ENCODE assay signal across 14 mouse cellular contexts in the genomic region with DNA sequence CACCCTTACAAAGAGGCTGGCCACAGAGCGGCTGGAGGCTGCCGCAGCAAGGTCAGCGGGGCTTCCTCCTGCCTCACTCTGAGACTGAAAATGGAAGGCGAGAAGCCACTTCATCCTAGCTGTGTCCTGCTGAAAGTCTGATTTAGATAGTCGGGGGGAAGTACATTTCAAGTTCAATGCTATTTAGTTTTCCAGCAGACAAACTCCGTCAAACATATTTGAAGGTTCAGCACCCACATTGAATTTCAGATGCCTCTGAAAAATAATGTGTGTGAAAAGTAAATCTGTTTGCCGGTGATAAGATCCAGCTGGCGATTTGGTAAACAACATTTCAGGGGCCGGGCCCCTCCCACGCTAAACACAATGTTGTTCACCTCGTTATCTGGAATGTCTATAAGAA. TPM values are rescaled to one million over a fixed set of nuclear protein-coding genes. Genes with fewer than 3 reads are reported as not detected.
DNase-seq lines count a peak whose midpoint lies in the region; ATAC-seq lines count a peak whose summit lies in the region.
"Had no signal": no experiment of that assay in that cellular context is flagged by ENCODE, and none has a peak within 500 bp of the region (broad histone marks: within the 10 kb centered on the region; RNA-seq: fewer than 3 reads in every experiment).

No protein-coding gene starts in this region.

- H3K27me3 ChIP-seq in forebrain, embryonic 12.5 days: no peaks in the 10 kb centered on the region
- H3K27me3 ChIP-seq in forebrain, embryonic 16.5 days (replicated peaks; ENCODE audit: control insufficient read depth, insufficient read depth, low read length): no peaks in the 10 kb centered on the region
- no peaks in the 10 kb centered on the region for H3K27me3 ChIP-seq in intestine, embryonic 14.5 days (replicated peaks; ENCODE audit: control insufficient read depth, insufficient read depth, low read length)
- H3K27me3 ChIP-seq in intestine, embryonic 15.5 days (replicated peaks): no peaks in the 10 kb centered on the region
- H3K27me3 ChIP-seq in midbrain, embryonic 12.5 days: no peaks in the 10 kb centered on the region
- no peaks in the 10 kb centered on the region for H3K27me3 ChIP-seq in midbrain, embryonic 13.5 days
- H3K27me3 ChIP-seq in limb, embryonic 13.5 days: 0 out of 2 replicates have a peak, but pooled peaks cover 5% of the 10 kb centered on the region
- H3K27me3 ChIP-seq: embryonic facial prominence, embryonic 13.5 days; megakaryocyte, embryonic 14.5 days had no signal

- no peak for ATAC-seq in forebrain, embryonic 12.5 days (ENCODE audit: low FRiP score)
- no peak for ATAC-seq in forebrain, embryonic 16.5 days
- ATAC-seq in intestine, embryonic 14.5 days (replicated peaks; ENCODE audit: low FRiP score, low TSS enrichment, low read depth): no peak
- no peak for ATAC-seq in intestine, embryonic 15.5 days
- no peak for ATAC-seq in midbrain, embryonic 12.5 days (ENCODE audit: low FRiP score, low read depth)
- no peak for ATAC-seq in midbrain, embryonic 13.5 days
- no peak for ATAC-seq in limb, embryonic 13.5 days (ENCODE audit: low FRiP score, low read depth)

- H3K9me3 ChIP-seq in forebrain, embryonic 12.5 days: no peaks in the 10 kb centered on the region
- no peaks in the 10 kb centered on the region for H3K9me3 ChIP-seq in forebrain, embryonic 16.5 days (ENCODE audit: control insufficient read depth, low read length)
- H3K9me3 ChIP-seq in intestine, embryonic 14.5 days (ENCODE audit: control insufficient read depth, low read length): no peaks in the 10 kb centered on the region
- no peaks in the 10 kb centered on the region for H3K9me3 ChIP-seq in intestine, embryonic 15.5 days
- no peaks in the 10 kb centered on the region for H3K9me3 ChIP-seq in midbrain, embryonic 12.5 days
- H3K9me3 ChIP-seq in midbrain, embryonic 13.5 days: no peaks in the 10 kb centered on the region
- H3K9me3 ChIP-seq in limb, embryonic 13.5 days: no peaks in the 10 kb centered on the region
- H3K9me3 ChIP-seq: embryonic facial prominence, embryonic 13.5 days; megakaryocyte, embryonic 14.5 days had no signal

- 14% methylated on average over 11 of the region's 11 CpGs for WGBS in forebrain, embryonic 12.5 days
- WGBS in forebrain, embryonic 16.5 days: 12% methylated on average over 11 of the region's 11 CpGs
- 14% methylated on average over 11 of the region's 11 CpGs for WGBS in intestine, embryonic 14.5 days
- WGBS in intestine, embryonic 15.5 days: 11% methylated on average over 11 of the region's 11 CpGs
- 23% methylated on average over 11 of the region's 11 CpGs for WGBS in midbrain, embryonic 12.5 days
- 23% methylated on average over 11 of the region's 11 CpGs for WGBS in midbrain, embryonic 13.5 days
- WGBS in limb, embryonic 13.5 days: 17% methylated on average over 11 of the region's 11 CpGs

- no peak overlapping the region for H3K27ac ChIP-seq in forebrain, embryonic 12.5 days
- no peak overlapping the region for H3K27ac ChIP-seq in forebrain, embryonic 16.5 days (ENCODE audit: low read length)
- 0 out of 2 replicates have a peak overlapping the region, but pooled peaks have one; percentile 22 for H3K27ac ChIP-seq in intestine, embryonic 14.5 days (ENCODE audit: low read depth)
- no peak overlapping the region for H3K27ac ChIP-seq in intestine, embryonic 15.5 days
- H3K27ac ChIP-seq in midbrain, embryonic 12.5 days (replicated peaks): no peak overlapping the region
- no peak overlapping the region for H3K27ac ChIP-seq in midbrain, embryonic 13.5 days
- no peak overlapping the region for H3K27ac ChIP-seq in limb, embryonic 13.5 days
- H3K27ac ChIP-seq: embryonic facial prominence, embryonic 13.5 days had no signal

- no peak overlapping the region for H3K4me3 ChIP-seq in forebrain, embryonic 12.5 days (replicated peaks)
- H3K4me3 ChIP-seq in forebrain, embryonic 16.5 days (replicated peaks; ENCODE audit: low read length): no peak overlapping the region
- no peak overlapping the region for H3K4me3 ChIP-seq in intestine, embryonic 14.5 days (ENCODE audit: low read depth, low read length)
- H3K4me3 ChIP-seq in intestine, embryonic 15.5 days (replicated peaks): no peak overlapping the region
- no peak overlapping the region for H3K4me3 ChIP-seq in midbrain, embryonic 12.5 days
- H3K4me3 ChIP-seq in midbrain, embryonic 13.5 days (replicated peaks): no peak overlapping the region
- 0 out of 2 replicates have a peak overlapping the region, but pooled peaks have one; percentile 3 for H3K4me3 ChIP-seq in limb, embryonic 13.5 days
- H3K4me3 ChIP-seq: embryonic facial prominence, embryonic 13.5 days; megakaryocyte, embryonic 14.5 days had no signal

- peaks cover 4% of the 10 kb centered on the region for H3K4me1 ChIP-seq in forebrain, embryonic 12.5 days
- H3K4me1 ChIP-seq in forebrain, embryonic 16.5 days (replicated peaks; ENCODE audit: control insufficient read depth, insufficient read depth, low read length): no peaks in the 10 kb centered on the region
- 0 out of 2 replicates have a peak, but pooled peaks cover 3% of the 10 kb centered on the region for H3K4me1 ChIP-seq in intestine, embryonic 14.5 days (replicated peaks; ENCODE audit: control insufficient read depth, insufficient read depth, low read length)
- no peaks in the 10 kb centered on the region for H3K4me1 ChIP-seq in intestine, embryonic 15.5 days (replicated peaks)
- peaks cover 6% of the 10 kb centered on the region; the same call in 1 of the 2 replicates for H3K4me1 ChIP-seq in midbrain, embryonic 12.5 days
- peaks cover 7% of the 10 kb centered on the region; the same call in 1 of the 2 replicates for H3K4me1 ChIP-seq in midbrain, embryonic 13.5 days (replicated peaks)
- peaks cover 7% of the 10 kb centered on the region for H3K4me1 ChIP-seq in limb, embryonic 13.5 days
- H3K4me1 ChIP-seq: embryonic facial prominence, embryonic 13.5 days; megakaryocyte, embryonic 14.5 days had no signal

- no peaks in the 10 kb centered on the region for H3K36me3 ChIP-seq in forebrain, embryonic 12.5 days (replicated peaks)
- no peaks in the 10 kb centered on the region for H3K36me3 ChIP-seq in forebrain, embryonic 16.5 days (ENCODE audit: control insufficient read depth, insufficient read depth)
- no peaks in the 10 kb centered on the region for H3K36me3 ChIP-seq in intestine, embryonic 14.5 days (ENCODE audit: control insufficient read depth, insufficient read depth, low read length)
- no peaks in the 10 kb centered on the region for H3K36me3 ChIP-seq in intestine, embryonic 15.5 days
- no peaks in the 10 kb centered on the region for H3K36me3 ChIP-seq in midbrain, embryonic 12.5 days
- no peaks in the 10 kb centered on the region for H3K36me3 ChIP-seq in midbrain, embryonic 13.5 days
- H3K36me3 ChIP-seq in limb, embryonic 13.5 days: no peaks in the 10 kb centered on the region
- H3K36me3 ChIP-seq: embryonic facial prominence, embryonic 13.5 days had no signal

- H3K9ac ChIP-seq in forebrain, embryonic 12.5 days: no peak overlapping the region
- no peak overlapping the region for H3K9ac ChIP-seq in forebrain, embryonic 16.5 days (replicated peaks; ENCODE audit: low read depth, low read length)
- H3K9ac ChIP-seq in intestine, embryonic 14.5 days (ENCODE audit: low read length): no peak overlapping the region
- H3K9ac ChIP-seq in intestine, embryonic 15.5 days: no peak overlapping the region
- H3K9ac ChIP-seq in midbrain, embryonic 12.5 days (replicated peaks): no peak overlapping the region
- H3K9ac ChIP-seq in midbrain, embryonic 13.5 days (replicated peaks): no peak overlapping the region
- no peak overlapping the region for H3K9ac ChIP-seq in limb, embryonic 13.5 days
- H3K9ac ChIP-seq: embryonic facial prominence, embryonic 13.5 days had no signal

- no peak for DNase-seq in intestine, embryonic 14.5 days (ENCODE audit: low spot score)
- DNase-seq in cerebellum, postnatal 14 days: no peak
- DNase-seq: adrenal gland, postnatal 36 days; cerebellum, adult 18-20 months; right cerebral cortex, postnatal 14 days; thymus, postnatal 25 days had no signal

- H3K4me2 ChIP-seq in forebrain, embryonic 12.5 days: peak overlapping the region; percentile 21; the same call in 1 of the 2 replicates
- no peak overlapping the region for H3K4me2 ChIP-seq in forebrain, embryonic 16.5 days (ENCODE audit: low read length)
- peak overlapping the region; percentile 20; the same call in 1 of the 2 replicates for H3K4me2 ChIP-seq in intestine, embryonic 14.5 days (ENCODE audit: low read length)
- H3K4me2 ChIP-seq in intestine, embryonic 15.5 days (replicated peaks): no peak overlapping the region
- H3K4me2 ChIP-seq in midbrain, embryonic 12.5 days (replicated peaks): peak overlapping the region; percentile 15; the same call in 1 of the 2 replicates
- no peak overlapping the region for H3K4me2 ChIP-seq in midbrain, embryonic 13.5 days (replicated peaks)
- peak overlapping the region; percentile 45 for H3K4me2 ChIP-seq in limb, embryonic 13.5 days (replicated peaks)
- H3K4me2 ChIP-seq: embryonic facial prominence, embryonic 13.5 days had no signal

RNA-seq across cellular contexts. Expression of gene Tmem18, which starts 22.8 kb away (rescaled TPM):
- 27.8 and 28.3 TPM in 2 replicates for polyA plus RNA-seq in forebrain, embryonic 12.5 days (2016; fragmentation: Nextera tagmentation; extraction: Ambion mirVana)
- polyA plus RNA-seq in forebrain, embryonic 16.5 days (2015; fragmentation: Nextera tagmentation; extraction: Ambion mirVana): 32.2 and 32.6 TPM in 2 replicates
- polyA plus RNA-seq in intestine, embryonic 14.5 days (2014; fragmentation: Nextera tagmentation; extraction: Ambion mirVana): 25.3 and 26.4 TPM in 2 replicates
- polyA plus RNA-seq in intestine, embryonic 15.5 days (2015; fragmentation: Nextera tagmentation; extraction: Ambion mirVana): 20.1 and 21.6 TPM in 2 replicates
- 29.2 and 30.2 TPM in 2 replicates for polyA plus RNA-seq in midbrain, embryonic 12.5 days (2016; fragmentation: Nextera tagmentation; extraction: Ambion mirVana)
- polyA plus RNA-seq in midbrain, embryonic 13.5 days (2015; fragmentation: Nextera tagmentation; extraction: Ambion mirVana): 25.0 and 30.4 TPM in 2 replicates
- 29.4 and 30.1 TPM in 2 replicates for polyA plus RNA-seq in limb, embryonic 13.5 days (2015; fragmentation: Nextera tagmentation; extraction: Ambion mirVana)

Comparison
In these comparisons a context has a peak if more than half of its experiments do, and no peak if none do; other contexts are left out.
1. H3K4me2 ChIP-seq: peak in forebrain, embryonic 12.5 days (single experiment), intestine, embryonic 14.5 days (single experiment), midbrain, embryonic 12.5 days (single experiment) and limb, embryonic 13.5 days (single experiment); none in forebrain, embryonic 16.5 days (single experiment), intestine, embryonic 15.5 days (single experiment) and midbrain, embryonic 13.5 days (single experiment).